Mouse (Mus musculus): ENCODE results near the gene Gstt3. TPM values are rescaled to one million over a fixed set of nuclear protein-coding genes. Genes with fewer than 3 reads are reported as not detected.

Gstt3 gene
- polyA plus RNA-seq, 1 experiment = 11.6 TPM

DNA sequence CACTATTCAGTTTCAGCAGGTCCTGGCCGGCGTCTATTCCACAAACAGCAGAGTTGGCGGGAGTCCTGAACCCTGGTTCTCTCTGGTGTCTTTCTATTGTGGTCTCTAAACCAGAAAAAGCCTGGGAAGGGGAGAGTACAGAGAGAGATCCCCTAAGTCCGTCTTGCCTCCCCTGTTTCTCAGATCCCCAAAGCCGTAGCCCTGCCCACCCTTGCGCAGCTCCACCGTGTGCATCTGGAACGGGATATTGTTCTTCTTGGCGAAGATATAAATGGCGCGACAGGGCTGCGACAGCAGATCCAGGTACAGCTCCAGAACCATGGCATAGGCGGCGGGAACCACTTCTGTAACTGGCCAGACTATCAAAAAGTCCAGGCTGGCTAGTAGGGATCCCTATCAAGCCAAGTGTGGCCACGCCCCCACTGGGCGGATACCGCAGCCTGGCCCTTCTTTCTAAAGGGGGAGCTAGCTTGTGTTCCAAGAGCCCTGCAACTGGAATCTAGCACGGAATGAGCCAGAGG lies 17.0 kb upstream of the Gstt3 start, which contains the start of gene Gstt1:
TSS of gene Gstt1 (minus strand) at position 409 of the 521 bp plus-strand sequence.
- H3K27ac ChIP-seq (ENCODE audit: insufficient read depth, low read length) = no peak within 1 kb of the TSS
- TF ChIP-seq EP300 (IDR thresholded peaks at IDR 0.05; ENCODE audit: insufficient read depth, low read depth, low read length) = no peak
- TF ChIP-seq POLR2A (IDR thresholded peaks at IDR 0.05; ENCODE audit: insufficient read depth, low read length) = no peak
- no peak for TF ChIP-seq CTCF (IDR thresholded peaks at IDR 0.05; ENCODE audit: low read depth, low read length)
- H3K4me1 ChIP-seq (ENCODE audit: control insufficient read depth, insufficient read depth, low read length) = no peaks in the 10 kb centered on the region
- peak within 1 kb of the TSS; percentile 77 for H3K4me3 ChIP-seq (ENCODE audit: low read depth, low read length)
- H3K27me3 ChIP-seq (ENCODE audit: control insufficient read depth, insufficient read depth, low read length, poor library complexity, severe bottlenecking) = no peaks in the 10 kb centered on the region
- H3K9me3 ChIP-seq (replicated peaks; ENCODE audit: control insufficient read depth, insufficient read depth, low read length, poor library complexity, severe bottlenecking) = no peaks in the 10 kb centered on the region
- H3K36me3 ChIP-seq (ENCODE audit: control insufficient read depth, insufficient read depth, low read length, poor library complexity, severe bottlenecking) = no peaks in the 10 kb centered on the region
- H3K9ac ChIP-seq (ENCODE audit: low read depth, poor library complexity, severe bottlenecking) = peak within 1 kb of the TSS; percentile 30

DNA sequence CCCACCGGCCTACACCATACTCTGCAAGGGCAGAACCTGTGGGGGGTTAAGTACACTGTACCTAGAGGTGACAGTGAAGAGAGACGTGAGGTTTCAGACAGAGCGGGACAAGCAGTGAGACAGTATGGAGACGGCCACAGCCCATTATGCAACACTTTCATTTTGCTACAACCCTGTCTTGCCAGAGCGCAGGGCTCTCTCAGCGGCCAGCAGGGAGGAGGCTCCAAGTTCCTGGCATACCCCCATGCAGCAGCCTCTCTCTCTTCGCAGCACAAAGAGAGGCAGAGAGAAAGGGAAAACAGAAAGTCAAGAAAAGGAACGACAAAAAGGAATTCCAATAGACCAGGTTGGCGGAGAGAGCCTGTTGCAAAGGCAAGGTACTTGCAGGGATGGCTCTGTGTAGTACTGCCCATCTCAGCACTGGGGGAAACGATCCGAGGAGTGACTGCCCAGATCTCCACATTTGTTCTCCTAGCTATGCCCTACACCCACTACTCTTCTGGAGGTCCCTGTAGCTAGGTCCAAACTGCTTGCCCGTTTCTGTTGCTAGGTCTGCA lies 16.5 kb upstream of the Gstt3 start:
- H3K36me3 ChIP-seq (ENCODE audit: control insufficient read depth, insufficient read depth, low read length, poor library complexity, severe bottlenecking) = no peaks in the 10 kb centered on the region
- no peaks in the 10 kb centered on the region for H3K27me3 ChIP-seq (ENCODE audit: control insufficient read depth, insufficient read depth, low read length, poor library complexity, severe bottlenecking)
- no peak overlapping the region for H3K27ac ChIP-seq (ENCODE audit: insufficient read depth, low read length)
- no peak for TF ChIP-seq CTCF (IDR thresholded peaks at IDR 0.05; ENCODE audit: low read depth, low read length)
- no peak for TF ChIP-seq POLR2A (IDR thresholded peaks at IDR 0.05; ENCODE audit: insufficient read depth, low read length)
- no peak for TF ChIP-seq EP300 (IDR thresholded peaks at IDR 0.05; ENCODE audit: insufficient read depth, low read depth, low read length)
- peak overlapping the region; percentile 77 for H3K4me3 ChIP-seq (ENCODE audit: low read depth, low read length)
- H3K4me1 ChIP-seq (ENCODE audit: control insufficient read depth, insufficient read depth, low read length) = no peaks in the 10 kb centered on the region
- peak overlapping the region; percentile 30 for H3K9ac ChIP-seq (ENCODE audit: low read depth, poor library complexity, severe bottlenecking)
- H3K9me3 ChIP-seq (replicated peaks; ENCODE audit: control insufficient read depth, insufficient read depth, low read length, poor library complexity, severe bottlenecking) = no peaks in the 10 kb centered on the region

DNA sequence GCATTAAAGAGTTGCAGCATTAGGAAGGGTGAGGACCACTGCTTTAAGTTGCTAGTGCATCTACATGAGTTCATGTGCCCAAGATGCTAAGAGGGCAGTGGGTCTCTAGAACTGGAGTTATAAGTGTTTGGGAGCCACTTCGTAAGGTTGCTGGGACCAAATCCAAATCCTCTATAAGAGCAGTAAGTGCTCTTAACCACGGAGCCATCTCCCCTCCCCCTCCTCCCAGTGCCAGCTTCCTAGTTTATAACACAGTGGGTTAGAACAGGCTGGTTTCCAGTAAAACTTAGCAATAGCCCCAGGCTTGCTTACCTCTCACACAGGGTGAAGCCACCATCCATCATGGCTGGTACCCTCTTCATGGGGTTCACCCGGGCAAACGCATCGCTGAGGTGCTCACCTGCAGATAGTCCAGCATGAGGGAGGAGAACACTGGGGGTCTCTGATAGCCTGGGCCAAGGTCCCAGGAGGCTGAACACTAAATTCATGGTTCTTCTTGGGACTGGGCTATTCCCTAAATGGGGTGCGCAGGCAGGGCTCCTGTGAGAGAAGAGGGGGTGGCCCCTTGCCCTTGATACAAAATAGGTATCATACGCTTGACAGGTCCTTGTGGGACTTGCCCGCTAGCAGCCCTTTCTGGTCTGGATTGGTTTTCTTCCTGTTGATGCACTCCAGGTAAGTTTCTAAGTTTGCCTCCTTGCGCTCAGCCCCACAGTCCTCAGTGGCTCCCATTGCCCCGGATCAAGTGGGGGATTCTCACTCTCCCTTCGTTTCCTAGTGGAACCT lies 15.7 kb upstream of the Gstt3 start:
- peak overlapping the region; percentile 30 for H3K9ac ChIP-seq (ENCODE audit: low read depth, poor library complexity, severe bottlenecking)
- H3K27me3 ChIP-seq (ENCODE audit: control insufficient read depth, insufficient read depth, low read length, poor library complexity, severe bottlenecking) = no peaks in the 10 kb centered on the region
- H3K9me3 ChIP-seq (replicated peaks; ENCODE audit: control insufficient read depth, insufficient read depth, low read length, poor library complexity, severe bottlenecking) = no peaks in the 10 kb centered on the region
- TF ChIP-seq EP300 (IDR thresholded peaks at IDR 0.05; ENCODE audit: insufficient read depth, low read depth, low read length) (no peak), POLR2A (IDR thresholded peaks at IDR 0.05; ENCODE audit: insufficient read depth, low read length) (no peak), CTCF (IDR thresholded peaks at IDR 0.05; ENCODE audit: low read depth, low read length) (no peak)
- no peaks in the 10 kb centered on the region for H3K4me1 ChIP-seq (ENCODE audit: control insufficient read depth, insufficient read depth, low read length)
- H3K27ac ChIP-seq (ENCODE audit: insufficient read depth, low read length) = no peak overlapping the region
- no peaks in the 10 kb centered on the region for H3K36me3 ChIP-seq (ENCODE audit: control insufficient read depth, insufficient read depth, low read length, poor library complexity, severe bottlenecking)
- no peak overlapping the region for H3K4me3 ChIP-seq (ENCODE audit: low read depth, low read length)

DNA sequence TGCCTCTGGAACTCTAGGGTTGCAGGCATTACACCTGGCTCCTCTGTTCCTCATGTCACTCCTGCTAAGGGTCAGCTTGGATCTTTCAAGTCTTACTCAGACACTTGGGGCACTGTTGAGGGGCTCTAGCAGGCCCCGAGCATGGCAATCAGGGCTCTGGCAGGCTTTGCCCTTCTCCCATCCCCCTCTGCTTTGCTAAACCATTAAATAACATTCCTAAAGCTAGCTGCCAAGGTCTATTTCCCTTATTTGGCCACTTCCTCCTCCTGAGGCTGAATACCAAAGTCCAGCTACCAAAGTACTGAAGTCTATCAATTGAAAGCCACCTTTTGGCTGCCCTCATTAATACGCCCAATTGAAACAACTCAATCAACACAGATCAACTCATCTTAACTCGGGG lies 13.7 kb upstream of the Gstt3 start:
- no peak overlapping the region for H3K9ac ChIP-seq (ENCODE audit: low read depth, poor library complexity, severe bottlenecking)
- no peaks in the 10 kb centered on the region for H3K27me3 ChIP-seq (ENCODE audit: control insufficient read depth, insufficient read depth, low read length, poor library complexity, severe bottlenecking)
- TF ChIP-seq EP300 (IDR thresholded peaks at IDR 0.05; ENCODE audit: insufficient read depth, low read depth, low read length) (no peak), POLR2A (IDR thresholded peaks at IDR 0.05; ENCODE audit: insufficient read depth, low read length) (no peak), CTCF (IDR thresholded peaks at IDR 0.05; ENCODE audit: low read depth, low read length) (no peak)
- H3K27ac ChIP-seq (ENCODE audit: insufficient read depth, low read length) = no peak overlapping the region
- H3K4me3 ChIP-seq (ENCODE audit: low read depth, low read length) = no peak overlapping the region
- no peaks in the 10 kb centered on the region for H3K36me3 ChIP-seq (ENCODE audit: control insufficient read depth, insufficient read depth, low read length, poor library complexity, severe bottlenecking)
- H3K9me3 ChIP-seq (replicated peaks; ENCODE audit: control insufficient read depth, insufficient read depth, low read length, poor library complexity, severe bottlenecking) = no peaks in the 10 kb centered on the region
- no peaks in the 10 kb centered on the region for H3K4me1 ChIP-seq (ENCODE audit: control insufficient read depth, insufficient read depth, low read length)

DNA sequence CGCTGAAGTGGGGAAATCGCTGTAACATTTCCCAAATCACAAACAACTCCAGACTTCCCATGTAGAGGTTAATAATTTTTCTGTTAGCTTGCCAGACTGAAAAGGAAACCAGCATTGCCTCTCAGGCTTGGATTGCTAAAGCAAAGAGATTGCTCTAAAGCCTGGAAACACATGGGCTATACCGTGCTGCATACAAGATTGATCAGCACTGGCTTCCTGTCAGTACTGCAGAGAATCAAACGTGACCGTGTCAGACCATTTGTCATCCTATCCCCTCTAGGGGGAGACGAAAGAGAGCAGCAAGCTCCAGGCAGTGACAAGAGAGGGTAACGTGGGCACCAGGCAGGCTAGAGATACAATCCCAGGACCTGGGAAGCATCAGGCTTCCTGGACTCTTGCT lies 9.6 kb upstream of the Gstt3 start:
- no peak overlapping the region for H3K9ac ChIP-seq (ENCODE audit: low read depth, poor library complexity, severe bottlenecking)
- TF ChIP-seq EP300 (IDR thresholded peaks at IDR 0.05; ENCODE audit: insufficient read depth, low read depth, low read length) (no peak), CTCF (IDR thresholded peaks at IDR 0.05; ENCODE audit: low read depth, low read length) (no peak), POLR2A (IDR thresholded peaks at IDR 0.05; ENCODE audit: insufficient read depth, low read length) (no peak)

DNA sequence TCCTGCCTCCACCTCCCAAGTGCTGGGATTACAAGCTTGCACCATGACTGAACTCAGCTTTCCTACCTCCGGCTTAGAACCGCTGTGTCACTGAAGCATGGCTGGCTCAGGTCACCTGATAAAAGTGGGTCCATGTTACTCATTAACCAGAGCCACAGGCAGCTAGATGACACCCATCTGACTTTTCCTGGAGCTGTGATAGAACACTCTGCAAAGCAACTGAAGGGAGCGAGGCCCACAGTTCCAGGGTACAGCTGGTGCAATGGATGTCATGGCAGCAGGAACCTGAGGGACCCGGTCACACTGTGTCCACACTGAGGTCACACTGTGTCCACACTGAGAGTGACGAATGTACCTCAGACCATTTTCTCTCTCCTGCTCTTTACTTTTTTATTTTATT lies 8.6 kb upstream of the Gstt3 start:
- no peak overlapping the region for H3K27ac ChIP-seq (ENCODE audit: insufficient read depth, low read length)
- no peaks in the 10 kb centered on the region for H3K36me3 ChIP-seq (ENCODE audit: control insufficient read depth, insufficient read depth, low read length, poor library complexity, severe bottlenecking)
- no peaks in the 10 kb centered on the region for H3K9me3 ChIP-seq (replicated peaks; ENCODE audit: control insufficient read depth, insufficient read depth, low read length, poor library complexity, severe bottlenecking)
- no peak for TF ChIP-seq EP300 (IDR thresholded peaks at IDR 0.05; ENCODE audit: insufficient read depth, low read depth, low read length)
- no peak for TF ChIP-seq POLR2A (IDR thresholded peaks at IDR 0.05; ENCODE audit: insufficient read depth, low read length)
- H3K9ac ChIP-seq (ENCODE audit: low read depth, poor library complexity, severe bottlenecking) = no peak overlapping the region
- no peaks in the 10 kb centered on the region for H3K27me3 ChIP-seq (ENCODE audit: control insufficient read depth, insufficient read depth, low read length, poor library complexity, severe bottlenecking)
- no peaks in the 10 kb centered on the region for H3K4me1 ChIP-seq (ENCODE audit: control insufficient read depth, insufficient read depth, low read length)
- no peak overlapping the region for H3K4me3 ChIP-seq (ENCODE audit: low read depth, low read length)

More for the DNA sequence above, 9.6 kb upstream of the Gstt3 start:
- Histone ChIP-seq H3K4me3 (ENCODE audit: low read depth, low read length) (no peak overlapping the region), H3K4me1 (ENCODE audit: control insufficient read depth, insufficient read depth, low read length) (no peaks in the 10 kb centered on the region), H3K27ac (ENCODE audit: insufficient read depth, low read length) (no peak overlapping the region), H3K36me3 (ENCODE audit: control insufficient read depth, insufficient read depth, low read length, poor library complexity, severe bottlenecking) (no peaks in the 10 kb centered on the region), H3K9me3 (replicated peaks; ENCODE audit: control insufficient read depth, insufficient read depth, low read length, poor library complexity, severe bottlenecking) (no peaks in the 10 kb centered on the region), H3K27me3 (ENCODE audit: control insufficient read depth, insufficient read depth, low read length, poor library complexity, severe bottlenecking) (no peaks in the 10 kb centered on the region)
